Mouse (Mus musculus) mouse embryonic stem cell (cell line): ENCODE measurements around the gene Tspan11.

Experiments
- in situ Hi-C, 2 experiments: fragments of 300-500 bp; cut with MboI; formaldehyde crosslinking; loops; 1 replicate in 1 of 2; 3 replicates in 1 of 2; pipeline ENCODE4 v1.14.3; 2019 to 2020; ENCODE audit warnings: low sequenced_read_pairs in 2 of 2, low pct_unique_long_range_greater_than_20kb in 1 of 2, mixed read lengths in 1 of 2; ENCODE audit not compliant: unreplicated experiment in 1 of 2

Gene Tspan11

GRCm38 (mm10) chr6:127973553-127973952 lies 86.2 kb downstream of the Tspan11 start:
- in situ Hi-C loops: no loop called here

GRCm38 (mm10) chr6:127974000-127974399 lies 86.6 kb downstream of the Tspan11 start:
- in situ Hi-C loops: no loop called here

- in situ Hi-C loops: no loop called here
Measured at GRCm38 (mm10) chr6:127976695-127977094, 89.3 kb downstream of the Tspan11 start.

GRCm38 (mm10) chr6:127978941-127979340 lies 91.6 kb downstream of the Tspan11 start:
- in situ Hi-C loops: no loop called here

GRCm38 (mm10) chr6:127979831-127980230 lies 92.4 kb downstream of the Tspan11 start:
- in situ Hi-C loops: no loop called here

GRCm38 (mm10) chr6:127980381-127981045 lies 93.1 kb downstream of the Tspan11 start:
- in situ Hi-C loops: no loop called here

GRCm38 (mm10) chr6:127981176-127981575 lies 93.8 kb downstream of the Tspan11 start:
- in situ Hi-C loops: no loop called here

GRCm38 (mm10) chr6:127986357-127986756 lies 99.0 kb downstream of the Tspan11 start:
- in situ Hi-C loops: no loop called here

- in situ Hi-C loops: no loop called here
Measured at GRCm38 (mm10) chr6:127987374-127987773, 100.0 kb downstream of the Tspan11 start.

GRCm38 (mm10) chr6:127988944-127989494 lies 101.6 kb downstream of the Tspan11 start:
- in situ Hi-C loops: no loop called here

- in situ Hi-C loops: no loop called here
Measured at GRCm38 (mm10) chr6:127989624-127990212, 102.3 kb downstream of the Tspan11 start.

GRCm38 (mm10) chr6:127991509-127992176 lies 104.3 kb downstream of the Tspan11 start:
- in situ Hi-C loops: no loop called here

- in situ Hi-C loops: no loop called here
Measured at GRCm38 (mm10) chr6:127992993-127993392, 105.6 kb downstream of the Tspan11 start.

- in situ Hi-C loops: no loop called here
Measured at GRCm38 (mm10) chr6:127996928-127997327, 109.5 kb downstream of the Tspan11 start.

- in situ Hi-C loops: no loop called here
Measured at GRCm38 (mm10) chr6:127999118-127999517, 111.7 kb downstream of the Tspan11 start.

GRCm38 (mm10) chr6:128000777-128001176 lies 113.4 kb downstream of the Tspan11 start:
- in situ Hi-C loops: no loop called here

- in situ Hi-C loops: no loop called here
Measured at GRCm38 (mm10) chr6:128001587-128001986, 114.2 kb downstream of the Tspan11 start.

GRCm38 (mm10) chr6:128002104-128002503 lies 114.7 kb downstream of the Tspan11 start:
- in situ Hi-C loops: no loop called here

GRCm38 (mm10) chr6:128002667-128003066 lies 115.3 kb downstream of the Tspan11 start:
- in situ Hi-C loops: no loop called here
